Mouse (Mus musculus) cerebral cortex, adult 2 months (tissue): ENCODE measurements around the gene Sar1a.

ENCODE experiments used
- WGBS: fragments of 180-500 bp; shearing (Covaris S2); methylation state at CpG from one replicate; pipeline ENCODE4 v1.1.7; 2018; 5-methylcytosine and 5-hydroxymethylcytosine counted together

The Sar1a gene

GRCm38 (mm10) chr10:61734377-61734776, 54.3 kb downstream of the Sar1a start:
- WGBS = 53% methylated on average over 3 of the region's 3 CpGs

GRCm38 (mm10) chr10:61736671-61737078, 56.6 kb downstream of the Sar1a start:
- 39% methylated on average over 10 of the region's 10 CpGs for WGBS

- WGBS = 100% methylated on average over 1 of the region's 1 CpGs
These were observed 57.4 kb downstream of the Sar1a start for GRCm38 (mm10) chr10:61737537-61737936.

GRCm38 (mm10) chr10:61738126-61738525, 58.0 kb downstream of the Sar1a start:
- WGBS = 89% methylated on average over 4 of the region's 4 CpGs

GRCm38 (mm10) chr10:61741306-61741705, 61.2 kb downstream of the Sar1a start:
- 84% methylated on average over 1 of the region's 1 CpGs for WGBS

- WGBS = 87% methylated on average over 4 of the region's 4 CpGs
These were observed 61.8 kb downstream of the Sar1a start for GRCm38 (mm10) chr10:61741873-61742272.

GRCm38 (mm10) chr10:61742336-61742735, 62.2 kb downstream of the Sar1a start:
- WGBS = 92% methylated on average over 8 of the region's 8 CpGs
